28 mouse cellular contexts compared by ENCODE assay signal in the genomic region with DNA sequence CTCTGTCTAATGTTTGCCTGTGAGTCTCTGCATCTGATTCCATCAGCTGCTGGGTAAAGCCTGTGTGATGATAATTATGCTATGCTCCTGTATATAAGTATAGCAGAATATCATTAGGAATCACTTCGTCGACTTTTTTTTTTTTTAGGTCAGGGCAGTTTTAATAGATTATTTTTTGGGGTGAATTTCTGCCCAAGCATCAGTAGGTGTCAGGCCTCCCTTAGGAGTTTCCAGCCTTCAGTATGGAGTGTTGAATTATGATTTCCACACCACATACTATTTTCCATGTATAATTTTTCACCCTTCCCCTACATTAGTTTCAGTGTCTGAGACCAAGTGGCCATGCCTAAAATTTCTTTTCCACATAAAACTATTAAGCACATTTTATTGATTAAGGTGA.
DNase-seq lines count a peak whose midpoint lies in the region; ATAC-seq and TF ChIP-seq lines count a peak whose summit lies in the region.
"Had no signal": no experiment of that assay in that cellular context is flagged by ENCODE, and none has a peak within 500 bp of the region (broad histone marks: within the 10 kb centered on the region; RNA-seq: fewer than 3 reads in every experiment).

No protein-coding gene starts in this region.

- no peaks in the 10 kb centered on the region for H3K27me3 ChIP-seq in forebrain, embryonic 14.5 days (replicated peaks; ENCODE audit: control insufficient read depth, insufficient read depth, low read length)
- H3K27me3 ChIP-seq: CH12.LX; embryonic facial prominence, embryonic 12.5 days; embryonic facial prominence, embryonic 15.5 days; heart, embryonic 12.5 days; heart, embryonic 15.5 days; hindbrain, embryonic 13.5 days had no signal

- H3K4me3 ChIP-seq in layer of hippocampus, adult 2 months = no peak overlapping the region
- no peak overlapping the region for H3K4me3 ChIP-seq in forebrain, embryonic 14.5 days (ENCODE audit: low read depth, low read length)
- H3K4me3 ChIP-seq: embryonic facial prominence, embryonic 12.5 days; embryonic facial prominence, embryonic 15.5 days; heart, embryonic 12.5 days; heart, embryonic 15.5 days; hindbrain, embryonic 10.5 days; hindbrain, embryonic 13.5 days had no signal

- TF ChIP-seq CTCF in layer of hippocampus, adult 2 months (conservative IDR thresholded peaks at IDR 0.05) = peak; percentile 37

- no peak for ATAC-seq in forebrain, embryonic 14.5 days
- ATAC-seq: forebrain, embryonic 16.5 days; hindbrain, embryonic 16.5 days; inflammation-experienced regulatory T-cells, adult 6 months had no signal

- no peak for DNase-seq in layer of hippocampus, adult 2 months (ENCODE audit: low spot score in 2 of 2)
- DNase-seq in layer of hippocampus, postnatal 36 days = no peak
- peak; percentile 7 for DNase-seq in 3T3-L1 (ENCODE audit: low read depth, low spot score)
- DNase-seq in 416B (ENCODE audit: low read depth) = peak; percentile 16
- no peak for DNase-seq in left cerebral cortex, postnatal 4 days
- no peak for DNase-seq in forebrain, embryonic 14.5 days (ENCODE audit: low spot score)
- DNase-seq: adrenal gland, adult 2 months; adrenal gland, postnatal 14 days; B cell, adult 2 months; cerebellum, adult 11 months; cerebellum, adult 2 months; cerebellum, adult 9-11 months; cerebellum, postnatal 25 days; gastrocnemius, postnatal 10 days; gastrocnemius, postnatal 36 days; heart, postnatal 10 days; heart, postnatal 36 days had no signal

- no peak overlapping the region for H3K27ac ChIP-seq in layer of hippocampus, adult 2 months
- no peak overlapping the region for H3K27ac ChIP-seq in forebrain, embryonic 14.5 days (ENCODE audit: low read depth, low read length)
- H3K27ac ChIP-seq: embryonic facial prominence, embryonic 12.5 days; embryonic facial prominence, embryonic 15.5 days; heart, embryonic 15.5 days; hindbrain, embryonic 10.5 days; hindbrain, embryonic 13.5 days had no signal

- no peaks in the 10 kb centered on the region for H3K36me3 ChIP-seq in forebrain, embryonic 14.5 days (ENCODE audit: control insufficient read depth, insufficient read depth, low read length)
- H3K36me3 ChIP-seq: embryonic facial prominence, embryonic 12.5 days; embryonic facial prominence, embryonic 15.5 days; G1E; heart, embryonic 12.5 days; heart, embryonic 15.5 days; hindbrain, embryonic 10.5 days; hindbrain, embryonic 13.5 days had no signal

- WGBS in forebrain, embryonic 14.5 days = 73% methylated on average over 2 of the region's 2 CpGs

- no peaks in the 10 kb centered on the region for H3K9me3 ChIP-seq in forebrain, embryonic 14.5 days (replicated peaks; ENCODE audit: control insufficient read depth, low read length)
- H3K9me3 ChIP-seq: embryonic facial prominence, embryonic 12.5 days; embryonic facial prominence, embryonic 15.5 days; G1E; heart, embryonic 12.5 days; heart, embryonic 15.5 days; hindbrain, embryonic 10.5 days; hindbrain, embryonic 13.5 days had no signal

- intact Hi-C loops in left cerebral cortex, postnatal 4 days (cut with DNase I) = no loop called here

- no peaks in the 10 kb centered on the region for H3K4me1 ChIP-seq in forebrain, embryonic 14.5 days (ENCODE audit: control insufficient read depth, insufficient read depth, low read length)
- H3K4me1 ChIP-seq: embryonic facial prominence, embryonic 12.5 days; embryonic facial prominence, embryonic 15.5 days; heart, embryonic 12.5 days; heart, embryonic 15.5 days; hindbrain, embryonic 10.5 days; hindbrain, embryonic 13.5 days had no signal

- no peak overlapping the region for H3K9ac ChIP-seq in forebrain, embryonic 14.5 days (ENCODE audit: low read length)
- H3K9ac ChIP-seq: embryonic facial prominence, embryonic 12.5 days; embryonic facial prominence, embryonic 15.5 days; heart, embryonic 12.5 days; heart, embryonic 15.5 days; hindbrain, embryonic 13.5 days had no signal

- no peak overlapping the region for H3K4me2 ChIP-seq in forebrain, embryonic 14.5 days (ENCODE audit: low read length)
- H3K4me2 ChIP-seq: embryonic facial prominence, embryonic 12.5 days; embryonic facial prominence, embryonic 15.5 days; heart, embryonic 12.5 days; heart, embryonic 15.5 days; hindbrain, embryonic 13.5 days had no signal

Comparison
In these comparisons a context has a peak if more than half of its experiments do, and no peak if none do; other contexts are left out.
1. DNase-seq: peak in 3T3-L1 (single experiment) and 416B (single experiment); none in layer of hippocampus, adult 2 months (0 of 2), layer of hippocampus, postnatal 36 days (0 of 2), left cerebral cortex, postnatal 4 days (single experiment) and forebrain, embryonic 14.5 days (single experiment).